Mouse (Mus musculus): ENCODE data around the gene Slc16a3.

GRCm38 (mm10) chr11:120957731-120958257, 9.5 kb downstream of the Slc16a3 start:
- TF ChIP-seq CTCF (IDR thresholded peaks at IDR 0.05; ENCODE audit: insufficient read depth, low read length) (no peak), POLR2A (IDR thresholded peaks at IDR 0.05; ENCODE audit: borderline replicate concordance, extremely low read depth, low read depth, low read length) (no peak)
